Mouse (Mus musculus) kidney, adult 18-20 months (tissue): ENCODE measurements around the gene Spns2.
"Not testable (repeated sequence)": the region's sequence is repeated elsewhere in the genome, so short reads cannot be mapped to it uniquely, and the experiment has no call there.

Experiments used
- DNase-seq: peaks from one replicate; pipeline ENCODE4 v3.0.0; 2021

Spns2 gene

GRCm38 (mm10) chr11:72470004-72470403, 19.7 kb downstream of the Spns2 start:
- no peak for DNase-seq

GRCm38 (mm10) chr11:72469217-72469616, 20.5 kb downstream of the Spns2 start:
- peak; percentile 75 for DNase-seq

GRCm38 (mm10) chr11:72468525-72468924, 21.2 kb downstream of the Spns2 start:
- no peak for DNase-seq

- no peak for DNase-seq
These were observed 22.8 kb downstream of the Spns2 start for GRCm38 (mm10) chr11:72466694-72467507.

- no peak for DNase-seq
These were observed 23.6 kb downstream of the Spns2 start for GRCm38 (mm10) chr11:72465978-72466693.

GRCm38 (mm10) chr11:72464821-72465220, 24.9 kb downstream of the Spns2 start:
- DNase-seq, result no peak

GRCm38 (mm10) chr11:72461500-72461981, 28.2 kb downstream of the Spns2 start:
- no peak for DNase-seq

GRCm38 (mm10) chr11:72458502-72458901, 31.2 kb downstream of the Spns2 start:
- DNase-seq, result no peak

GRCm38 (mm10) chr11:72457995-72458496, 31.7 kb downstream of the Spns2 start:
- peak; percentile 50 for DNase-seq

- no peak for DNase-seq
These were observed 34.0 kb downstream of the Spns2 start for GRCm38 (mm10) chr11:72455694-72456093.

GRCm38 (mm10) chr11:72453105-72453953, 36.4 kb downstream of the Spns2 start:
- no peak for DNase-seq

GRCm38 (mm10) chr11:72452140-72452665, 37.5 kb downstream of the Spns2 start:
- DNase-seq, result no peak

- DNase-seq, result no peak
These were observed 42.2 kb downstream of the Spns2 start for GRCm38 (mm10) chr11:72447475-72447874.

- DNase-seq, result peak; percentile 66
These were observed 43.2 kb downstream of the Spns2 start for GRCm38 (mm10) chr11:72446311-72447105.

- peak; percentile 99 for DNase-seq
These were observed 48.6 kb downstream of the Spns2 start, which contains the start of gene Mybbp1a for GRCm38 (mm10) chr11:72440965-72441664. Gene Mybbp1a (plus strand): TSS chr11:72441355.

- DNase-seq, result not testable (repeated sequence)
These were observed 49.1 kb downstream of the Spns2 start for GRCm38 (mm10) chr11:72440597-72440964.

- no peak for DNase-seq
These were observed 51.3 kb downstream of the Spns2 start for GRCm38 (mm10) chr11:72438411-72438810.

GRCm38 (mm10) chr11:72436756-72437650, 52.7 kb downstream of the Spns2 start:
- peak; percentile 60 for DNase-seq

GRCm38 (mm10) chr11:72436271-72436670, 53.4 kb downstream of the Spns2 start:
- DNase-seq, result peak; percentile 64

GRCm38 (mm10) chr11:72435694-72436045, 54.0 kb downstream of the Spns2 start:
- peak; percentile 72 for DNase-seq
